16 mouse cellular contexts compared by ENCODE assay signal in genomic region chr2:6526311-6526710, GRCm38 (mm10).
DNase-seq lines count a peak whose midpoint lies in the region; ATAC-seq and TF ChIP-seq lines count a peak whose summit lies in the region.
"Had no signal": no experiment of that assay in that cellular context is flagged by ENCODE, and none has a peak within 500 bp of the region (broad histone marks: within the 10 kb centered on the region; RNA-seq: fewer than 3 reads in every experiment).

No protein-coding gene starts in this region.

- H3K9me3 ChIP-seq in heart, embryonic 10.5 days, result no peaks in the 10 kb centered on the region
- no peaks in the 10 kb centered on the region for H3K9me3 ChIP-seq in intestine, postnatal 0 days (ENCODE audit: control insufficient read depth)
- no peaks in the 10 kb centered on the region for H3K9me3 ChIP-seq in intestine, embryonic 16.5 days (ENCODE audit: control insufficient read depth, low read length)
- no peaks in the 10 kb centered on the region for H3K9me3 ChIP-seq in limb, embryonic 10.5 days (replicated peaks)
- H3K9me3 ChIP-seq: forebrain, embryonic 15.5 days; hindbrain, embryonic 15.5 days had no signal

- no peak for TF ChIP-seq POLR2A in heart, adult 2 months (IDR thresholded peaks at IDR 0.05; ENCODE audit: insufficient read depth, low read depth, low read length)

- no peak overlapping the region for H3K27ac ChIP-seq in heart, embryonic 10.5 days
- no peak overlapping the region for H3K27ac ChIP-seq in heart, adult 2 months
- no peak overlapping the region for H3K27ac ChIP-seq in intestine, postnatal 0 days (ENCODE audit: low read depth, low read length)
- H3K27ac ChIP-seq in intestine, embryonic 16.5 days (ENCODE audit: low read length), result no peak overlapping the region
- H3K27ac ChIP-seq in limb, embryonic 10.5 days, result no peak overlapping the region
- H3K27ac ChIP-seq: forebrain, embryonic 15.5 days; hindbrain, embryonic 15.5 days had no signal

- no peak overlapping the region for H3K4me3 ChIP-seq in heart, embryonic 10.5 days
- no peak overlapping the region for H3K4me3 ChIP-seq in heart, adult 2 months
- no peak overlapping the region for H3K4me3 ChIP-seq in intestine, postnatal 0 days (ENCODE audit: low read depth, low read length)
- no peak overlapping the region for H3K4me3 ChIP-seq in intestine, embryonic 16.5 days (ENCODE audit: low read length)
- no peak overlapping the region for H3K4me3 ChIP-seq in limb, embryonic 10.5 days
- H3K4me3 ChIP-seq: forebrain, embryonic 15.5 days; hindbrain, embryonic 15.5 days had no signal

- ATAC-seq in intestine, postnatal 0 days, result no peak
- no peak for ATAC-seq in intestine, embryonic 16.5 days
- ATAC-seq in granulocyte monocyte progenitor cell, adult 5-6 weeks (replicated peaks; ENCODE audit: poor library complexity, severe bottlenecking), result peak; percentile 25; the same call in 1 of the 2 replicates
- ATAC-seq: forebrain, embryonic 15.5 days had no signal

- TF ChIP-seq EP300 in heart, adult 2 months (IDR thresholded peaks at IDR 0.05; ENCODE audit: insufficient read depth, low read depth, low read length), result no peak

- no peak overlapping the region for H3K9ac ChIP-seq in heart, adult 2 months (ENCODE audit: low read depth, low read length)
- H3K9ac ChIP-seq in intestine, postnatal 0 days (ENCODE audit: low read depth, low read length), result no peak overlapping the region
- H3K9ac ChIP-seq in intestine, embryonic 16.5 days (ENCODE audit: low read depth, low read length), result no peak overlapping the region
- H3K9ac ChIP-seq: forebrain, embryonic 15.5 days; hindbrain, embryonic 15.5 days had no signal

- peaks cover 35% of the 10 kb centered on the region; the same call in 1 of the 2 replicates for H3K4me1 ChIP-seq in heart, embryonic 10.5 days
- H3K4me1 ChIP-seq in heart, adult 2 months (ENCODE audit: control insufficient read depth, insufficient read depth, low read length), result no peaks in the 10 kb centered on the region
- no peaks in the 10 kb centered on the region for H3K4me1 ChIP-seq in intestine, postnatal 0 days (replicated peaks; ENCODE audit: control insufficient read depth, insufficient read depth, low read length)
- H3K4me1 ChIP-seq in intestine, embryonic 16.5 days (ENCODE audit: control insufficient read depth, insufficient read depth, low read length), result no peaks in the 10 kb centered on the region
- H3K4me1 ChIP-seq in limb, embryonic 10.5 days, result peaks cover 4% of the 10 kb centered on the region
- H3K4me1 ChIP-seq: hindbrain, embryonic 15.5 days had no signal

- no peak for TF ChIP-seq CTCF in heart, adult 2 months (IDR thresholded peaks at IDR 0.05)
- TF ChIP-seq CTCF in intestine, postnatal 0 days (IDR thresholded peaks at IDR 0.05; ENCODE audit: low read depth), result peak; percentile 6; the same call in 1 of the 2 replicates

- peak; percentile 66 for DNase-seq in heart, embryonic 10.5 days (ENCODE audit: low spot score)
- no peak for DNase-seq in heart, adult 2 months
- peak; percentile 28 for DNase-seq in limb, embryonic 10.5 days (ENCODE audit: low spot score)
- no peak for DNase-seq in adipocyte (ENCODE audit: low spot score)
- DNase-seq: adrenal gland, adult 8-10 months; adrenal gland, postnatal 36 days; cerebellum, adult 2 months; cerebellum, postnatal 10 days; gastrocnemius, postnatal 25 days; heart, postnatal 10 days; kidney, adult 2 months had no signal

- H3K36me3 ChIP-seq in heart, embryonic 10.5 days, result no peaks in the 10 kb centered on the region
- H3K36me3 ChIP-seq in heart, adult 2 months (ENCODE audit: control insufficient read depth, insufficient read depth, low read length), result no peaks in the 10 kb centered on the region
- H3K36me3 ChIP-seq in intestine, postnatal 0 days (ENCODE audit: control insufficient read depth, insufficient read depth), result no peaks in the 10 kb centered on the region
- H3K36me3 ChIP-seq in intestine, embryonic 16.5 days (ENCODE audit: control insufficient read depth, insufficient read depth, low read length), result no peaks in the 10 kb centered on the region
- H3K36me3 ChIP-seq in limb, embryonic 10.5 days, result no peaks in the 10 kb centered on the region
- H3K36me3 ChIP-seq: forebrain, embryonic 15.5 days; hindbrain, embryonic 15.5 days had no signal

- intact Hi-C loops in heart, adult 2 months (cut with DNase I), result no loop called here

- no peak overlapping the region for H3K4me2 ChIP-seq in intestine, postnatal 0 days (replicated peaks; ENCODE audit: low read depth)
- H3K4me2 ChIP-seq in intestine, embryonic 16.5 days (ENCODE audit: low read depth, low read length), result no peak overlapping the region
- H3K4me2 ChIP-seq: forebrain, embryonic 15.5 days; hindbrain, embryonic 15.5 days had no signal

- 32% methylated on average over 4 of the region's 4 CpGs for WGBS in heart, embryonic 10.5 days
- WGBS in heart, adult 2 months, result 33% methylated on average over 4 of the region's 4 CpGs
- WGBS in intestine, postnatal 0 days, result 54% methylated on average over 4 of the region's 4 CpGs
- WGBS in intestine, embryonic 16.5 days, result 57% methylated on average over 4 of the region's 4 CpGs
- 53% methylated on average over 4 of the region's 4 CpGs for WGBS in limb, embryonic 10.5 days

- H3K27me3 ChIP-seq in heart, embryonic 10.5 days (ENCODE audit: insufficient read depth, poor library complexity, severe bottlenecking), result no peaks in the 10 kb centered on the region
- no peaks in the 10 kb centered on the region for H3K27me3 ChIP-seq in heart, adult 2 months (ENCODE audit: control insufficient read depth, insufficient read depth, low read length)
- H3K27me3 ChIP-seq in intestine, postnatal 0 days (replicated peaks; ENCODE audit: control insufficient read depth, insufficient read depth, low read length), result no peaks in the 10 kb centered on the region
- no peaks in the 10 kb centered on the region for H3K27me3 ChIP-seq in intestine, embryonic 16.5 days (replicated peaks; ENCODE audit: control insufficient read depth, insufficient read depth, low read length)
- H3K27me3 ChIP-seq in limb, embryonic 10.5 days (ENCODE audit: low read depth, poor library complexity, severe bottlenecking), result no peaks in the 10 kb centered on the region
- H3K27me3 ChIP-seq: forebrain, embryonic 15.5 days; hindbrain, embryonic 15.5 days had no signal

- H3K79me2 ChIP-seq in heart, adult 2 months (replicated peaks; ENCODE audit: control insufficient read depth, insufficient read depth, low read length), result no peaks in the 10 kb centered on the region; the same call in 1 of the 2 replicates

Comparison
In these comparisons a context has a peak if more than half of its experiments do, and no peak if none do; other contexts are left out.
1. DNase-seq: peak in heart, embryonic 10.5 days (single experiment) and limb, embryonic 10.5 days (single experiment); none in heart, adult 2 months (0 of 2) and adipocyte (single experiment).